Mouse (Mus musculus) midbrain, embryonic 12.5 days (tissue): ENCODE measurements around the gene Vti1a. TPM values are rescaled to one million over a fixed set of nuclear protein-coding genes. Genes with fewer than 3 reads are reported as not detected.

ENCODE experiments used
- ATAC-seq: fragments of 200-750 bp; cut with Nextera tagmentation; 2 replicates; pipeline ENCODE4 v1.8.0; 2017; ENCODE audit warnings: low read depth, moderate TSS enrichment, moderate library complexity; ENCODE audit not compliant: low FRiP score
- H3K27ac ChIP-seq: fragments of 300-500 bp; sonication (generic); replicated peaks from 2 replicates; pipeline ENCODE4 v1.5.1; 2016; ENCODE audit warnings: mild to moderate bottlenecking
- H3K27me3 ChIP-seq: fragments of 300-500 bp; sonication (generic); 2 replicates; pipeline ENCODE4 v1.6.1; 2016; ENCODE audit warnings: mild to moderate bottlenecking
- H3K36me3 ChIP-seq: fragments of 300-500 bp; sonication (generic); 2 replicates; pipeline ENCODE4 v1.6.1; 2016
- H3K4me1 ChIP-seq: fragments of 300-500 bp; sonication (generic); 2 replicates; pipeline ENCODE4 v1.6.1; 2016
- H3K4me2 ChIP-seq: fragments of 300-500 bp; sonication (generic); replicated peaks from 2 replicates; pipeline ENCODE4 v1.6.1; 2016; ENCODE audit warnings: mild to moderate bottlenecking, moderate library complexity
- H3K4me3 ChIP-seq: fragments of 300-500 bp; sonication (generic); 2 replicates; pipeline ENCODE4 v1.5.1; 2016; ENCODE audit warnings: mild to moderate bottlenecking
- H3K9ac ChIP-seq: fragments of 300-500 bp; sonication (generic); replicated peaks from 2 replicates; pipeline ENCODE4 v1.6.1; 2016; ENCODE audit warnings: mild to moderate bottlenecking, moderate library complexity
- H3K9me3 ChIP-seq: fragments of 300-500 bp; sonication (generic); 2 replicates; pipeline ENCODE4 v1.6.1; 2016; ENCODE audit warnings: mild to moderate bottlenecking
- WGBS: fragments of 180-500 bp; shearing (Covaris S2); methylation state at CpG from one replicate; pipeline ENCODE4 v1.1.7; 2016; 5-methylcytosine and 5-hydroxymethylcytosine counted together
- polyA plus RNA-seq: library from polyadenylated mRNA; unstranded; fragments of >200 nt; fragmentation: Nextera tagmentation; extraction: Ambion mirVana; gene quantifications from 2 replicates; pipeline ENCODE4 v1.2.1, GENCODE M21; 2016

The Vti1a gene
- polyA plus RNA-seq, 1 experiment from 2014 or later: 34.1 TPM

GRCm38 (mm10) chr19:55381343-55381742 lies 65.2 kb downstream of the Vti1a start:
- peak overlapping the region; percentile 42 for H3K4me2 ChIP-seq
- H3K27ac ChIP-seq: peak overlapping the region; percentile 81
- H3K36me3 ChIP-seq: no peaks in the 10 kb centered on the region
- H3K9me3 ChIP-seq: no peaks in the 10 kb centered on the region
- peaks cover 26% of the 10 kb centered on the region for H3K4me1 ChIP-seq
- ATAC-seq: peak; percentile 87
- WGBS: 27% methylated on average over 7 of the region's 7 CpGs
- H3K9ac ChIP-seq: no peak overlapping the region
- H3K27me3 ChIP-seq: no peaks in the 10 kb centered on the region
- no peak overlapping the region for H3K4me3 ChIP-seq

GRCm38 (mm10) chr19:55382745-55383144 lies 66.7 kb downstream of the Vti1a start:
- Histone ChIP-seq H3K27ac (peak overlapping the region; percentile 81), H3K4me1 (peaks cover 22% of the 10 kb centered on the region), H3K4me2 (no peak overlapping the region; the same call in 1 of the 2 replicates), H3K4me3 (no peak overlapping the region), H3K27me3 (no peaks in the 10 kb centered on the region), H3K36me3 (no peaks in the 10 kb centered on the region), H3K9me3 (no peaks in the 10 kb centered on the region), H3K9ac (no peak overlapping the region)
- ATAC-seq: no peak
- WGBS: 70% methylated on average over 7 of the region's 7 CpGs

- Histone ChIP-seq H3K36me3 (no peaks in the 10 kb centered on the region), H3K9ac (no peak overlapping the region), H3K4me3 (no peak overlapping the region), H3K4me2 (peak overlapping the region; percentile 21; the same call in 1 of the 2 replicates), H3K4me1 (peaks cover 28% of the 10 kb centered on the region), H3K27ac (peak overlapping the region; percentile 80), H3K9me3 (no peaks in the 10 kb centered on the region), H3K27me3 (no peaks in the 10 kb centered on the region)
- ATAC-seq: no peak
- 68% methylated on average over 15 of the region's 15 CpGs for WGBS
Observed at GRCm38 (mm10) chr19:55384634-55385033, 68.5 kb downstream of the Vti1a start.

GRCm38 (mm10) chr19:55389019-55389418 lies 72.9 kb downstream of the Vti1a start:
- H3K4me2 ChIP-seq: peak overlapping the region; percentile 42
- H3K27ac ChIP-seq: peak overlapping the region; percentile 83
- H3K27me3 ChIP-seq: no peaks in the 10 kb centered on the region
- peak overlapping the region; percentile 56; the same call in 1 of the 2 replicates for H3K9ac ChIP-seq
- H3K36me3 ChIP-seq: no peaks in the 10 kb centered on the region
- WGBS: 28% methylated on average over 10 of the region's 10 CpGs
- no peaks in the 10 kb centered on the region for H3K9me3 ChIP-seq
- H3K4me1 ChIP-seq: peaks cover 9% of the 10 kb centered on the region; the same call in 1 of the 2 replicates
- no peak for ATAC-seq
- peak overlapping the region; percentile 21; the same call in 1 of the 2 replicates for H3K4me3 ChIP-seq

- H3K27ac ChIP-seq: peak overlapping the region; percentile 78
- H3K9me3 ChIP-seq: no peaks in the 10 kb centered on the region
- no peak overlapping the region for H3K4me3 ChIP-seq
- peaks cover 9% of the 10 kb centered on the region; the same call in 1 of the 2 replicates for H3K4me1 ChIP-seq
- H3K27me3 ChIP-seq: no peaks in the 10 kb centered on the region
- ATAC-seq: no peak
- WGBS: 51% methylated on average over 11 of the region's 11 CpGs
- H3K36me3 ChIP-seq: no peaks in the 10 kb centered on the region
- H3K9ac ChIP-seq: no peak overlapping the region; the same call in 1 of the 2 replicates
- peak overlapping the region; percentile 27 for H3K4me2 ChIP-seq
Observed at GRCm38 (mm10) chr19:55390323-55390722, 74.2 kb downstream of the Vti1a start.

- H3K36me3 ChIP-seq: peaks cover 3% of the 10 kb centered on the region; the same call in 1 of the 2 replicates
- no peaks in the 10 kb centered on the region for H3K27me3 ChIP-seq
- H3K27ac ChIP-seq: no peak overlapping the region
- H3K9ac ChIP-seq: no peak overlapping the region
- H3K4me2 ChIP-seq: no peak overlapping the region
- no peaks in the 10 kb centered on the region for H3K9me3 ChIP-seq
- no peak for ATAC-seq
- H3K4me1 ChIP-seq: no peaks in the 10 kb centered on the region
- WGBS: 88% methylated on average over 11 of the region's 11 CpGs
- no peak overlapping the region for H3K4me3 ChIP-seq
Observed at GRCm38 (mm10) chr19:55401638-55402037, 85.5 kb downstream of the Vti1a start.

- Histone ChIP-seq H3K9me3 (no peaks in the 10 kb centered on the region), H3K4me1 (peaks cover 23% of the 10 kb centered on the region), H3K4me3 (no peak overlapping the region), H3K27ac (no peak overlapping the region), H3K4me2 (no peak overlapping the region; the same call in 1 of the 2 replicates), H3K36me3 (no peaks in the 10 kb centered on the region), H3K9ac (no peak overlapping the region), H3K27me3 (peaks cover 6% of the 10 kb centered on the region; the same call in 1 of the 2 replicates)
- ATAC-seq: no peak
- 43% methylated on average over 6 of the region's 6 CpGs for WGBS
Observed at GRCm38 (mm10) chr19:55408486-55408885, 92.4 kb downstream of the Vti1a start.

GRCm38 (mm10) chr19:55411415-55411814 lies 95.3 kb downstream of the Vti1a start:
- H3K9ac ChIP-seq: no peak overlapping the region
- H3K36me3 ChIP-seq: no peaks in the 10 kb centered on the region
- peak overlapping the region; percentile 83 for H3K27ac ChIP-seq
- H3K9me3 ChIP-seq: no peaks in the 10 kb centered on the region
- H3K4me1 ChIP-seq: peaks cover 23% of the 10 kb centered on the region
- no peak overlapping the region for H3K4me3 ChIP-seq
- ATAC-seq: no peak
- H3K4me2 ChIP-seq: peak overlapping the region; percentile 8; the same call in 1 of the 2 replicates
- H3K27me3 ChIP-seq: peaks cover 6% of the 10 kb centered on the region; the same call in 1 of the 2 replicates
- 50% methylated on average over 11 of the region's 11 CpGs for WGBS

GRCm38 (mm10) chr19:55411894-55412293 lies 95.8 kb downstream of the Vti1a start:
- no peak overlapping the region for H3K9ac ChIP-seq
- no peaks in the 10 kb centered on the region for H3K9me3 ChIP-seq
- H3K27ac ChIP-seq: peak overlapping the region; percentile 83
- peaks cover 6% of the 10 kb centered on the region; the same call in 1 of the 2 replicates for H3K27me3 ChIP-seq
- no peak overlapping the region for H3K4me3 ChIP-seq
- 41% methylated on average over 2 of the region's 2 CpGs for WGBS
- no peak for ATAC-seq
- H3K36me3 ChIP-seq: 0 out of 2 replicates have a peak, but pooled peaks cover under 1% of the 10 kb centered on the region
- H3K4me1 ChIP-seq: peaks cover 23% of the 10 kb centered on the region
- no peak overlapping the region for H3K4me2 ChIP-seq

GRCm38 (mm10) chr19:55414050-55414449 lies 98.0 kb downstream of the Vti1a start:
- no peak overlapping the region for H3K4me2 ChIP-seq
- H3K9me3 ChIP-seq: no peaks in the 10 kb centered on the region
- H3K9ac ChIP-seq: no peak overlapping the region
- 34% methylated on average over 8 of the region's 8 CpGs for WGBS
- no peaks in the 10 kb centered on the region for H3K27me3 ChIP-seq
- H3K4me1 ChIP-seq: peaks cover 20% of the 10 kb centered on the region
- ATAC-seq: no peak
- H3K27ac ChIP-seq: no peak overlapping the region
- H3K4me3 ChIP-seq: no peak overlapping the region
- 0 out of 2 replicates have a peak, but pooled peaks cover 4% of the 10 kb centered on the region for H3K36me3 ChIP-seq

GRCm38 (mm10) chr19:55418756-55419155 lies 102.7 kb downstream of the Vti1a start:
- H3K36me3 ChIP-seq: 0 out of 2 replicates have a peak, but pooled peaks cover 4% of the 10 kb centered on the region
- no peak overlapping the region for H3K27ac ChIP-seq
- no peak overlapping the region for H3K4me3 ChIP-seq
- H3K9me3 ChIP-seq: no peaks in the 10 kb centered on the region
- H3K4me1 ChIP-seq: peaks cover 21% of the 10 kb centered on the region
- ATAC-seq: no peak
- H3K4me2 ChIP-seq: no peak overlapping the region
- 49% methylated on average over 3 of the region's 3 CpGs for WGBS
- H3K27me3 ChIP-seq: no peaks in the 10 kb centered on the region
- no peak overlapping the region for H3K9ac ChIP-seq

GRCm38 (mm10) chr19:55419961-55420360 lies 103.9 kb downstream of the Vti1a start:
- Histone ChIP-seq H3K4me1 (peaks cover 28% of the 10 kb centered on the region), H3K9ac (no peak overlapping the region), H3K4me3 (no peak overlapping the region), H3K27me3 (no peaks in the 10 kb centered on the region), H3K36me3 (0 out of 2 replicates have a peak, but pooled peaks cover 4% of the 10 kb centered on the region), H3K4me2 (no peak overlapping the region), H3K9me3 (no peaks in the 10 kb centered on the region), H3K27ac (no peak overlapping the region)
- WGBS: 64% methylated on average over 3 of the region's 3 CpGs
- no peak for ATAC-seq
